Mouse (Mus musculus) limb, embryonic 14.5 days (tissue): ENCODE measurements around the gene Hist1h2ao. TPM values are rescaled to one million over a fixed set of nuclear protein-coding genes. Genes with fewer than 3 reads are reported as not detected.
"Not testable (repeated sequence)": the region's sequence is repeated elsewhere in the genome, so short reads cannot be mapped to it uniquely, and the experiment has no call there.

ENCODE experiments used
- ATAC-seq: fragments of 200-750 bp; cut with Nextera tagmentation; 2 replicates; pipeline ENCODE4 v1.8.0; 2017; ENCODE audit warnings: low read depth, moderate number of reproducible peaks, moderate TSS enrichment; ENCODE audit not compliant: low FRiP score
- DNase-seq: peaks from one replicate; pipeline ENCODE4 v3.0.0-alpha.2; 2015; ENCODE audit warnings: low spot score
- H3K27ac ChIP-seq: fragments of 300-500 bp; sonication (generic); replicated peaks from 2 replicates; pipeline ENCODE4 v1.5.1; 2014; ENCODE audit warnings: low read depth, mild to moderate bottlenecking, low read length, moderate library complexity, mixed read lengths
- H3K27me3 ChIP-seq: fragments of 300-500 bp; sonication (generic); 2 replicates; pipeline ENCODE4 v1.6.1; 2014; ENCODE audit warnings: low read length, mixed read lengths; ENCODE audit not compliant: control insufficient read depth, insufficient read depth
- H3K36me3 ChIP-seq: fragments of 300-500 bp; sonication (generic); 2 replicates; pipeline ENCODE4 v1.6.1; 2014; ENCODE audit warnings: mild to moderate bottlenecking, low read length, moderate library complexity, mixed read lengths; ENCODE audit not compliant: control insufficient read depth, insufficient read depth
- H3K4me1 ChIP-seq: fragments of 300-500 bp; sonication (generic); 2 replicates; pipeline ENCODE4 v1.6.1; 2014; ENCODE audit warnings: antibody characterized with exemption, low read length, mixed read lengths; ENCODE audit not compliant: control insufficient read depth, insufficient read depth
- H3K4me2 ChIP-seq: fragments of 300-500 bp; sonication (generic); replicated peaks from 2 replicates; pipeline ENCODE4 v1.6.1; 2014; ENCODE audit warnings: low read depth, mild to moderate bottlenecking, low read length, moderate library complexity; ENCODE audit not compliant: severe bottlenecking
- H3K4me3 ChIP-seq: fragments of 300-500 bp; sonication (generic); replicated peaks from 2 replicates; pipeline ENCODE4 v1.5.1; 2014; ENCODE audit warnings: low read length
- H3K9ac ChIP-seq: fragments of 300-500 bp; sonication (generic); 2 replicates; pipeline ENCODE4 v1.6.1; 2014; ENCODE audit warnings: mild to moderate bottlenecking, low read depth, low read length, moderate library complexity; ENCODE audit not compliant: severe bottlenecking
- H3K9me3 ChIP-seq: fragments of 300-500 bp; sonication (generic); 2 replicates; pipeline ENCODE4 v1.6.1; 2016; ENCODE audit warnings: low read length; ENCODE audit not compliant: control insufficient read depth
- POLR2A ChIP-seq: fragments of 200-500 bp; IDR thresholded peaks from 2 replicates; pipeline ENCODE4 v1.8.0; 2012; ENCODE audit warnings: inconsistent platforms, mild to moderate bottlenecking, moderate library complexity, borderline replicate concordance; ENCODE audit not compliant: insufficient read depth, insufficient read length; ENCODE audit errors: extremely low read depth
- WGBS: fragments of 180-500 bp; shearing (Covaris S2); extraction: QIAGEN DNeasy Blood & Tissue Kit; methylation state at CpG from one replicate; pipeline ENCODE4 v1.1.7; 2014; 5-methylcytosine and 5-hydroxymethylcytosine counted together
- polyA plus RNA-seq, 2 experiments: library from polyadenylated mRNA; depleted of rRNA in 1 of 2; stranded (reverse) in 1 of 2; unstranded in 1 of 2; fragments of >200 nt; fragmentation: Nextera tagmentation in 1 of 2; extraction: Ambion mirVana in 1 of 2; gene quantifications; 2 replicates each; pipeline versions ENCODE4 v1.2.1 to v1.2.3; 2012 to 2014

Hist1h2ao gene
- polyA plus RNA-seq, 2 experiments = not detected

GRCm38 (mm10) chr13:21781639-21782038, 28.6 kb upstream of the Hist1h2ao start:
- no peak overlapping the region for H3K9ac ChIP-seq
- peak overlapping the region; percentile 92; the same call in 1 of the 2 replicates for H3K27ac ChIP-seq
- H3K4me3 ChIP-seq = no peak overlapping the region
- H3K4me2 ChIP-seq = no peak overlapping the region
- no peaks in the 10 kb centered on the region for H3K9me3 ChIP-seq
- no peak for TF ChIP-seq POLR2A
- H3K4me1 ChIP-seq = peaks cover 20% of the 10 kb centered on the region
- ATAC-seq (no peak), DNase-seq (no peak)
- no peaks in the 10 kb centered on the region for H3K36me3 ChIP-seq
- WGBS = 87% methylated on average over 1 of the region's 1 CpGs
- H3K27me3 ChIP-seq = no peaks in the 10 kb centered on the region

GRCm38 (mm10) chr13:21782361-21783254, 27.7 kb upstream of the Hist1h2ao start:
- Histone ChIP-seq H3K4me1 (peaks cover 20% of the 10 kb centered on the region), H3K27ac (peak overlapping the region; percentile 93), H3K9ac (peak overlapping the region; percentile 60), H3K4me2 (peak overlapping the region; percentile 72), H3K4me3 (peak overlapping the region; percentile 36)
- H3K36me3 ChIP-seq, H3K27me3 ChIP-seq, ATAC-seq, H3K9me3 ChIP-seq: not testable (repeated sequence)
- peak; percentile 63 for DNase-seq
- under 1% methylated on average over 13 of the region's 35 CpGs for WGBS
- TF ChIP-seq POLR2A = peak; percentile 73; the same call in 1 of the 2 replicates

GRCm38 (mm10) chr13:21783255-21783617, 27.0 kb upstream of the Hist1h2ao start, which contains the start of gene Hist1h3i:
Hist1h3i (minus strand) TSS chr13:21783370.
- Histone ChIP-seq H3K9ac (peak within 1 kb of the TSS; percentile 60), H3K27me3 (no peaks in the 10 kb centered on the region), H3K27ac (peak within 1 kb of the TSS; percentile 93), H3K4me3 (peak within 1 kb of the TSS; percentile 36), H3K36me3 (no peaks in the 10 kb centered on the region), H3K4me2 (peak within 1 kb of the TSS; percentile 72), H3K4me1 (peaks cover 21% of the 10 kb centered on the region), H3K9me3 (no peaks in the 10 kb centered on the region)
- TF ChIP-seq POLR2A = 0 out of 2 replicates have a peak, but pooled peaks have one; percentile 29
- DNase-seq (peak; percentile 97), ATAC-seq (peak; percentile 76)
- WGBS = 1% methylated on average over 13 of the region's 20 CpGs

GRCm38 (mm10) chr13:21783734-21784161, 26.5 kb upstream of the Hist1h2ao start:
- Histone ChIP-seq H3K4me2 (peak overlapping the region; percentile 72), H3K4me1 (peaks cover 20% of the 10 kb centered on the region), H3K36me3 (no peaks in the 10 kb centered on the region), H3K27ac (peak overlapping the region; percentile 93), H3K9me3 (no peaks in the 10 kb centered on the region), H3K4me3 (peak overlapping the region; percentile 36), H3K9ac (peak overlapping the region; percentile 52), H3K27me3 (no peaks in the 10 kb centered on the region)
- DNase-seq = peak; percentile 72
- 2% methylated on average over 9 of the region's 9 CpGs for WGBS
- TF ChIP-seq POLR2A = no peak
- no peak for ATAC-seq

GRCm38 (mm10) chr13:21784311-21784710, 26.0 kb upstream of the Hist1h2ao start:
- Histone ChIP-seq H3K4me2 (peak overlapping the region; percentile 72), H3K4me1 (peaks cover 20% of the 10 kb centered on the region), H3K27ac (peak overlapping the region; percentile 93), H3K9ac (peak overlapping the region; percentile 52), H3K9me3 (no peaks in the 10 kb centered on the region), H3K4me3 (peak overlapping the region; percentile 36; the same call in 1 of the 2 replicates), H3K36me3 (no peaks in the 10 kb centered on the region), H3K27me3 (no peaks in the 10 kb centered on the region)
- 27% methylated on average over 6 of the region's 6 CpGs for WGBS
- DNase-seq (no peak), ATAC-seq (no peak)
- no peak for TF ChIP-seq POLR2A
